Mouse (Mus musculus) heart, postnatal 4 days (tissue): Measurements from ENCODE around the gene Sergef. TPM values are rescaled to one million over a fixed set of nuclear protein-coding genes. Genes with fewer than 3 reads are reported as not detected.
A peak's percentile ranks its signal among the peaks of the same experiment; 100 is the strongest.

Source experiments
- DNase-seq: peaks from one replicate; pipeline ENCODE4 v3.0.0; 2021
- total RNA-seq, 2 experiments: library from RNA; stranded (reverse); gene quantifications; 2 replicates each; pipeline ENCODE4 v1.2.3; 2021

The Sergef gene
- total RNA-seq, 2 experiments from 2014 or later: 10.6 to 11.3 TPM

- no peak for DNase-seq
These were observed 235.8 kb downstream of the Sergef start for GRCm38 (mm10) chr7:46403616-46404485.

- no peak for DNase-seq
These were observed 238.0 kb downstream of the Sergef start for GRCm38 (mm10) chr7:46401371-46402180.

GRCm38 (mm10) chr7:46400346-46400745 is 239.3 kb downstream of the Sergef start:
- no peak for DNase-seq

GRCm38 (mm10) chr7:46399676-46400075 is 239.9 kb downstream of the Sergef start:
- DNase-seq: no peak

- DNase-seq: no peak
These were observed 241.0 kb downstream of the Sergef start for GRCm38 (mm10) chr7:46398612-46399011.

- DNase-seq: no peak
These were observed 241.8 kb downstream of the Sergef start for GRCm38 (mm10) chr7:46397732-46398333.

GRCm38 (mm10) chr7:46396928-46397731 is 242.5 kb downstream of the Sergef start:
- no peak for DNase-seq

GRCm38 (mm10) chr7:46396231-46396927 is 243.2 kb downstream of the Sergef start, which contains the start of gene Kcnc1:
Gene Kcnc1, plus strand, starts transcription at chr7:46396497.
- peak; percentile 90 for DNase-seq

- DNase-seq: no peak
These were observed 244.0 kb downstream of the Sergef start for GRCm38 (mm10) chr7:46395571-46395970.

GRCm38 (mm10) chr7:46394933-46395332 is 244.7 kb downstream of the Sergef start:
- no peak for DNase-seq

- no peak for DNase-seq
These were observed 245.7 kb downstream of the Sergef start for GRCm38 (mm10) chr7:46393718-46394511.

Other genes starting within 250 kb of the Sergef start
- under 1 TPM; 0.02 to 0.05 TPM for gene Kcnc1, start 243.3 kb downstream of the Sergef start, total RNA-seq
- not detected for gene Tph1, start 32.7 kb upstream of the Sergef start, total RNA-seq
- gene Saal1, start 70.9 kb upstream of the Sergef start, total RNA-seq: 1 to 10 TPM; 9.2 to 9.9 TPM
- gene Saa3, start 75.9 kb upstream of the Sergef start, total RNA-seq: not detected
- gene Saa4, start 92.8 kb upstream of the Sergef start, total RNA-seq: not detected
- gene Saa1, start 103.2 kb upstream of the Sergef start, total RNA-seq: not detected
- not detected for gene Saa2, start 112.0 kb upstream of the Sergef start, total RNA-seq
- 10 to 100 TPM; 12.2 to 12.8 TPM for gene Hps5, start 156.3 kb upstream of the Sergef start, total RNA-seq
- gene Gtf2h1, start 156.3 kb upstream of the Sergef start, total RNA-seq: 10 to 100 TPM; 22.9 to 23.8 TPM
- gene Ldha, start 201.7 kb upstream of the Sergef start, total RNA-seq: 1,000 to 10,000 TPM; 1,136 TPM
- not detected for gene Ldhc, start 221.4 kb upstream of the Sergef start, total RNA-seq